Mouse (Mus musculus) E14TG2a.4 (cell line): ENCODE measurements around the gene Palm3.
A peak's percentile ranks its signal among the peaks of the same experiment; 100 is the strongest.
"Not testable (repeated sequence)": the region's sequence is repeated elsewhere in the genome, so short reads cannot be mapped to it uniquely, and the experiment has no call there.

ENCODE experiments used
- H3K27me3 ChIP-seq: 2 replicates; pipeline ENCODE4 v1.6.1; 2014; ENCODE audit warnings: low read length, control low read depth; ENCODE audit not compliant: insufficient read depth
- H3K36me3 ChIP-seq: 2 replicates; pipeline ENCODE4 v1.6.1; 2014; ENCODE audit warnings: low read length, control low read depth; ENCODE audit not compliant: insufficient read depth
- H3K4me1 ChIP-seq: replicated peaks from 2 replicates; pipeline ENCODE4 v1.6.1; 2014; ENCODE audit warnings: low read depth, low read length, control low read depth
- H3K4me3 ChIP-seq: replicated peaks from 2 replicates; pipeline ENCODE4 v1.5.1; 2014; ENCODE audit warnings: mild to moderate bottlenecking, low read length
- H3K9me3 ChIP-seq: 2 replicates; pipeline ENCODE4 v1.6.1; 2014; ENCODE audit warnings: low read length, control low read depth
- CTCF ChIP-seq: conservative IDR thresholded peaks from 2 replicates; pipeline ENCODE4 v1.5.1; 2014; ENCODE audit warnings: low read length
- NANOG ChIP-seq: IDR thresholded peaks from 2 replicates; pipeline ENCODE4 v1.6.1; 2014; ENCODE audit warnings: borderline replicate concordance, low read length, mixed read lengths
- POU5F1 ChIP-seq: IDR thresholded peaks from 2 replicates; pipeline ENCODE4 v1.6.1; 2014; ENCODE audit warnings: low read length, borderline replicate concordance

Palm3 gene

DNA sequence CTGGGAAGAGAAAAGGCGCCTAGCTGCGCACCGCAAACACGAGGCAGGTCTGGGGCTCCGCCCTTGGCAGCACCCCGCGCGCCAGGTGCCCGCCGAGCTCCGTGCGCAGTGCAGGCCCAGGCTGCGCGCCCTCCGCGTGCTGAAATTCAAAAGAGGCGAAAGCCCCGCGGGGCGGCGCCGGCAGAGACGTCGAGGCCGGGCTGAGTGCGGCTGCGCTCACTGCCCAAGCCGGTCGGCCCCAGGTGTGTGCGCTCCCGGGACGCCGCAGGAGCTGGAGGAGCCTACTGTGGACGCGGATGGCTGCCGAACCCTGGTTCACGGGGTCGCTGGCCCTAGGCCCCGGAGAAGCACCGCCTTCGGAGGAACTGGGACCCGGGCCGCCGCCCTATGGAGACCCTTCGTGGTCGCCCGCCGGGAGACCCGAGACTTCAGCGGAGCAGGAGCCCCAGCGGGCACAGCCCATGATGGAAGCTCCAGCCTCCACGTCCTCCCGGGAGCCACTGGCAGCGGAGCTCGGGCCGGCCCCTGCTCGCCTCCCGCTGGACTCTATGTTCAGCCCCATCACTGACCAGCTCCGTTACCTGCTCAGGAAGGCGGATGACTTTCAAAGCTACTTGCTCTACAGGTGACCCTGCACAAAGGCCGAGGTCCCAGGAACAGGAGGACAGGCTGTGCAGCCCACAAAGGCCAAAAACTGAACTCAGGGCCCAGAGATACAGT, 19.8 kb upstream of the Palm3 start, which contains the start of gene 1700067K01Rik:
TSS of gene 1700067K01Rik (plus strand) at position 222 of the 720 bp plus-strand sequence.
- TF ChIP-seq NANOG: no peak
- no peak for TF ChIP-seq POU5F1
- no peak for TF ChIP-seq CTCF
- H3K9me3 ChIP-seq: no peaks in the 10 kb centered on the region
- H3K4me3 ChIP-seq: peak within 1 kb of the TSS; percentile 76
- peaks cover 41% of the 10 kb centered on the region for H3K36me3 ChIP-seq
- peaks cover 61% of the 10 kb centered on the region for H3K4me1 ChIP-seq
- H3K27me3 ChIP-seq: peaks cover 24% of the 10 kb centered on the region

DNA sequence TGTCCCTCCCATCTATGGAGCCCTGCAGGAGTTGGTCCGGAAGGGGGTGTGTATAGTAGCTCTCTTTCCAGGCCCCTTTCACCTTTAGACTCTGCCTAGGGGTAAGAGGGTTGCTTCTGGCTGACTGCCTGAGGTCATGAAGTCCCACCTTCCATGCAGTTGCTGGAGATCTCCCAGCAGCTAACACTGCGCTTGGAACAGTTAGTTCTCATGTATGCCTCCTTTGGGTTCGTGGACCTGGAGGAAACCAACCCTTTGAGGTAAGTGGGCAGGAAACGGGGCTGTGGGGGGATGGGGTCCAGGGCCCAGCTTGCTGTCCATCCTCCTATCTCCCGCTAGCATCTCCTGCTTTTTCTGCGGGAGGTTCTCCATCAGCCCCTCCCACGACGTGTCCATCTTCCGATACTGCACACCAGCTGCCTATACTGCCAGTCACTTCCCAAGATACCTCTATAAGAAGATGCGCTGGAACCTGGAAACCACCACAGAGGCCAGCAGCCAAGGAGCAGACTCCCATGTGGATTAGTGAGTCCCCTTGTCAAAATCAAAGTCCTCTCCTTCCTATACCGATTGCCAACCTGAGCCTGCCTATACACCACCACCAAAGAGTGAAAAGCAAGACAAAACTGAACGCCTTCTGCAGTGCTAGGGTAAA, 18.2 kb upstream of the Palm3 start:
- H3K4me3 ChIP-seq: no peak overlapping the region
- H3K36me3 ChIP-seq: peaks cover 41% of the 10 kb centered on the region
- H3K27me3 ChIP-seq: peaks cover 23% of the 10 kb centered on the region
- H3K9me3 ChIP-seq: no peaks in the 10 kb centered on the region
- peaks cover 69% of the 10 kb centered on the region for H3K4me1 ChIP-seq
- TF ChIP-seq POU5F1 (no peak), CTCF (no peak), NANOG (no peak)

DNA sequence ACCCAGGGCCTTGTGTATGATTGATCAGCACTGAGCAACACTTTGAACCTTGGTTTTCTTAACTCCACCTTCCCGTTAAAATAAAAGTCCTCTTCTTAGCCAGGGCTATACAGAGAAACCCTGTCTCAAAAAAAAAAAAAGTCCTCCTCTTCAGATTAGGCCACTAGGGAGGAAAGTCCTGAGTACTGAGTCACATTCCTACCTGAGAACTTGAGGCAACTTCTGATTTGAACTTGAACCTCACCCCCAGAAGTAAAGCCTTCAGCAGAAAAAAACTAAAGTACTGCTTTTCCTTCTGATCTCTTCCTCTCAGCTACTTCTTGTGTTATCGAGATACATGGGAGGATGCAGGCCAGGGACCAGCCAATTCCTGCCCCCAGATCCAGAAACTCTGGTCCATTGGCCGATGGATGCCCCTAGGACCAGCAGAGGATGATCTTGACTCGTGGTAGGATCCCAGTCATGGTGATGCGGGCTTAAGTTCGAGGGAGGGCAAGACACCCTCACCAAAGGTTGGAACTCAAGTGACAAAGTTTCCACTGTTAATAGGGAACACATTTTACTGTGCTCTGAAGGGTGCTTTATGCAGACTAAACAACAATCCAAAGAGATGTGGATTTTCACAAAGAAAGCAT, 17.5 kb upstream of the Palm3 start:
- H3K4me1 ChIP-seq: peaks cover 74% of the 10 kb centered on the region
- TF ChIP-seq NANOG (no peak), CTCF (no peak), POU5F1 (no peak)
- no peaks in the 10 kb centered on the region for H3K9me3 ChIP-seq
- peak overlapping the region; percentile 80 for H3K4me3 ChIP-seq
- H3K36me3 ChIP-seq: peaks cover 41% of the 10 kb centered on the region
- H3K27me3 ChIP-seq: peaks cover 23% of the 10 kb centered on the region

DNA sequence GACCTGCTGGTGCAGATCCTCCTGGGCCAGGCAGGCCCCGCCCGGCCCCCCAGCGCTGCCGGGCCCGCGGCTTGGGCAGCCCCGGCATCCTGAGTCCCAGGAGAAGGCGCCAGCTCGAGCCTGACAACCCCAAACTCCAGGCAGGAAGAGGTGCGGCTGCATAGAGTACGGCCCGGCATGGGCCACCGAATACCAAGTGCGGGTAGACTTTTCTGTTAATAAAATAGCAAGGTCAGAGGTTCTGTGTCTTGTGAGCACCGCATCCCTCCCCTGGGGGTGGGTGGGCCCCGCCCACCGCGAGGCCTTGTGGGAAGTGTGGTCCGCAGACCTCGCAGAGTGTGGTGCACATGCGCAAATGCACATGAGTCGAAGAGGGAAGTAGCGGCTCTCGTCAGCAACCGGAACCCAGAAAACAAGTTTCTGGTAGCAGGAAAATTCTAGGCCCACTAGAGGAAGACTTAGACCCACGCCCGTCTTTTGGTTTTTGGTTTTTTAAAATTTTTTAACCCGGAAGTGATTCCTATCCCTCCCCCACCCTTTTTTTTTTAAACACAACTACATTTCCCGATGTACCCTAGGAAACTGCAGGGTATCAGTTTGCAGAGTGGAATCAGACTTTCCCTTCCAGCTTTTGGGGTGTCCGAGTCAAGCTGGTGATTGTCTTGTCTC, 16.6 kb upstream of the Palm3 start:
- H3K9me3 ChIP-seq: no peaks in the 10 kb centered on the region
- H3K4me3 ChIP-seq: peak overlapping the region; percentile 80
- H3K27me3 ChIP-seq: peaks cover 19% of the 10 kb centered on the region
- peaks cover 31% of the 10 kb centered on the region for H3K36me3 ChIP-seq
- no peak for TF ChIP-seq CTCF
- TF ChIP-seq NANOG: no peak
- TF ChIP-seq POU5F1: no peak
- H3K4me1 ChIP-seq: peaks cover 71% of the 10 kb centered on the region

DNA sequence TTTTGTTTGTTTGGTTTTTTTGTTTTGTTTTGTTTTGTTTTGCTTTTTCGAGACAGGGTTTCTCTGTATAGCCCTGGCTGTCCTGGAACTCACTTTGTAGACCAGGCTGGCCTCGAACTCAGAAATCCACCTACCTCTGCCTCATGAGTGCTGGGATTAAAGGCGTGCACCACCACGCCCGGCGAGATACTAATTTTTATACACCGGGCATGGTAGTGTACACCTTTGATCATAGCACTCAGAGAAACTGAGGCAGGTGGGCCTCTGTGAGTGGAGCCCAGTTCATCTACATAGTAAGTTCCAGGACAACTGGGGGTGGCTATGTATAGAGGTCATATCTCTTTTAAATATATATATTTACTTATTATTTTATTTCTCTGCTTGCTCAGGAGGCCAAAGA, 15.8 kb upstream of the Palm3 start:
- Histone ChIP-seq H3K36me3 (peaks cover 23% of the 10 kb centered on the region), H3K27me3 (peaks cover 23% of the 10 kb centered on the region), H3K4me1 (peaks cover 74% of the 10 kb centered on the region)
- not testable (repeated sequence) for H3K9me3 ChIP-seq, H3K4me3 ChIP-seq

DNA sequence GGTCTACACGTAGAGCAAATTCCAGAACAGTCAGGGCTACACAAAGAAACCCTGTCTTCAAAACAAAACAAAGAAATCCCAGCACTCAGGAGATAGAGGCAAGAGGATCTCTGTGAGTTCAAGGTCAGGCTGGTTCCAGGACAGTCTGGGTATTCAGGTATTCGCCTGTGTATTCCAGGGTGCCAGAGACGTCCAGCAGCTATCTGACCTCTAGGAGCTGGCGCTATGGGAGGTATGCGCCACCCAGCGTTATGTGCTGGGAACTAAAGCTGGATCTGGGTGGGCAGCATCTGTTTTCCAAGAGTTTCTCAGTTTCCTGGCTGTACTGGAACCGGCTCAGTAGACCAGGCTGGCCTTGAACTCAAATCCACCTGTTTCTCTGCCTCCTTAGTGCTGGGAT, 12.9 kb upstream of the Palm3 start:
- no peaks in the 10 kb centered on the region for H3K9me3 ChIP-seq
- H3K36me3 ChIP-seq: peaks cover 1% of the 10 kb centered on the region
- H3K27me3 ChIP-seq: peaks cover 36% of the 10 kb centered on the region
- TF ChIP-seq CTCF (peak; percentile 38), NANOG (no peak)
- H3K4me3 ChIP-seq: no peak overlapping the region
- H3K4me1 ChIP-seq: peaks cover 71% of the 10 kb centered on the region

DNA sequence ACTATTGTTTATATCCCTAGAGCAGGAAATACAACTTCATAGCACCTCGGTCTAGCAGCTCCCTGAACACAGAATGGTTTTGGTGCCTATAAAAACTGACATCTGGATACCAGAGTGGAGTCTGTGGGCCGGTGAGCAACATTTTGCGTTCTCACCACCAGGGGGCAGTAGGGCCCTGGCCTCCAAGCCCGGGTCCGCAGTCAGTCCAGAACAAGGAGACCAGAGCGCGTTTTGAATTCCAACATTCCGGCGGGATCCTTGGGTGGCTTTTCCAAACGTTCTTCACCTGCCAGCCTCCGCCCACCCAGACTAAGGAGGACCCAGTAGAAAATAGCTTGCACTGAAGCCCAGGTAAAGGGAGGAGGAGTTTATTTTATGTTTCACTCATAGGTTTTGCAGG, 11.4 kb upstream of the Palm3 start:
- Histone ChIP-seq H3K9me3 (no peaks in the 10 kb centered on the region), H3K4me1 (peaks cover 61% of the 10 kb centered on the region), H3K27me3 (peaks cover 39% of the 10 kb centered on the region), H3K4me3 (peak overlapping the region; percentile 82), H3K36me3 (no peaks in the 10 kb centered on the region)
- no peak for TF ChIP-seq NANOG
- TF ChIP-seq CTCF: peak; percentile 48
